Mouse (Mus musculus): Measurements from ENCODE around the gene Heatr1. TPM values are rescaled to one million over a fixed set of nuclear protein-coding genes. Genes with fewer than 3 reads are reported as not detected.

Gene Heatr1
- total RNA-seq, 2 experiments from 2014 or later: 24.9 to 28.9 TPM

Other genes starting within 250 kb of the Heatr1 start
- gene Mtr, start 136.9 kb upstream of the Heatr1 start, total RNA-seq (2021): 10 to 100 TPM; 17.3 to 18.7 TPM
- gene Actn2, start 54.3 kb upstream of the Heatr1 start, total RNA-seq (2021): 10 to 100 TPM in 1 of 2 experiments, 1 to 10 TPM in 1; 9.9 to 22.1 TPM
- gene Lgals8, start 69.9 kb downstream of the Heatr1 start, total RNA-seq (2021): 10 to 100 TPM; 23.2 to 28.5 TPM
- gene Edaradd, start 125.4 kb downstream of the Heatr1 start, total RNA-seq (2021): under 1 TPM; 0.09 to 0.16 TPM
- gene Ero1lb, start 170.8 kb downstream of the Heatr1 start, total RNA-seq (2021): 10 to 100 TPM; 15.1 to 17.1 TPM

Data from left cerebral cortex, postnatal 25 days (tissue).